ENCODE assay signal across 30 mouse cellular contexts in the genomic region with DNA sequence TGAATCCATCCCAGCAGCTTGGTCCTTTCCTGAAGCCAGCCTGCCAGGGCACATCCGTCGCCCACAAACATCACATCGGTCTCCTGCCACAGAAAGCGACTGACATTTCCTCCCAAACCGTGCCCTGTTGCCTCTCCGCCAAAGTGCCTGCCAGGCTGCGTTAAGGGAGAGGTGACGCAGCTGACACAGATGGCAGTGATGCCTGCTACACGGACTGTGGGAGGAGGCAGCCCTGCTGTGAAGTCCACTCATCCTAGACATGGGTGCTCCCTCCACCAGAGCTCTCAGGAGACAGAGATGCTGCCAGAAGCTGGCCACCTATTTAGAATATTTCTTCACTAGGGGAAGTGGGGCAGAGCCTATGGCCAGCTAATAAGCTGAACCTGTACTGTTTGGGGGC. TPM values are rescaled to one million over a fixed set of nuclear protein-coding genes. Genes with fewer than 3 reads are reported as not detected.
DNase-seq lines count a peak whose midpoint lies in the region; ATAC-seq lines count a peak whose summit lies in the region.
"Had no signal": no experiment of that assay in that cellular context is flagged by ENCODE, and none has a peak within 500 bp of the region (broad histone marks: within the 10 kb centered on the region; RNA-seq: fewer than 3 reads in every experiment).

No protein-coding gene starts in this region.

- H3K4me1 ChIP-seq in megakaryocyte, embryonic 14.5 days, result peaks cover 8% of the 10 kb centered on the region; the same call in 1 of the 2 replicates
- H3K4me1 ChIP-seq: embryonic facial prominence, embryonic 10.5 days; embryonic facial prominence, embryonic 13.5 days; heart, embryonic 10.5 days; heart, embryonic 13.5 days; hindbrain, embryonic 12.5 days; hindbrain, embryonic 15.5 days had no signal

- peak; percentile 40 for ATAC-seq in granulocyte monocyte progenitor cell, adult 5-6 weeks (replicated peaks; ENCODE audit: poor library complexity, severe bottlenecking)
- ATAC-seq: CD4-positive, CD25-positive, alpha-beta regulatory T cell, adult 4 months; forebrain, embryonic 13.5 days; forebrain, embryonic 16.5 days had no signal

- intact Hi-C loops in heart, postnatal 14 days (cut with DNase I), result no loop called here

- peak; percentile 31 for DNase-seq in right cerebral cortex, adult 18-20 months
- no peak for DNase-seq in right cerebral cortex, postnatal 25 days
- no peak for DNase-seq in embryo, embryonic 9.5 days (ENCODE audit: extremely low spot score)
- no peak for DNase-seq in heart, postnatal 14 days
- DNase-seq: adrenal gland, adult 2 months; adrenal gland, postnatal 14 days; cerebellum, adult 18-20 months; cerebellum, adult 9-10 months; cerebellum, postnatal 14 days; gastrocnemius, postnatal 25 days; heart, adult 2 months had no signal

- peaks cover 68% of the 10 kb centered on the region for H3K27me3 ChIP-seq in megakaryocyte, embryonic 14.5 days (replicated peaks)
- H3K27me3 ChIP-seq: embryonic facial prominence, embryonic 13.5 days; forebrain, embryonic 13.5 days; hindbrain, embryonic 12.5 days; hindbrain, embryonic 15.5 days had no signal

- H3K36me3 ChIP-seq in megakaryocyte, embryonic 14.5 days (replicated peaks; ENCODE audit: low read length), result no peaks in the 10 kb centered on the region
- H3K36me3 ChIP-seq: embryonic facial prominence, embryonic 10.5 days; embryonic facial prominence, embryonic 13.5 days; forebrain, embryonic 10.5 days; heart, embryonic 10.5 days; heart, embryonic 13.5 days; hindbrain, embryonic 12.5 days; hindbrain, embryonic 15.5 days had no signal

- H3K9me3 ChIP-seq in megakaryocyte, embryonic 14.5 days, result peaks cover 20% of the 10 kb centered on the region
- H3K9me3 ChIP-seq: embryonic facial prominence, embryonic 10.5 days; embryonic facial prominence, embryonic 13.5 days; forebrain, embryonic 10.5 days; forebrain, embryonic 13.5 days; heart, embryonic 10.5 days; heart, embryonic 13.5 days; hindbrain, embryonic 12.5 days; hindbrain, embryonic 15.5 days had no signal

- H3K4me3 ChIP-seq in megakaryocyte, embryonic 14.5 days (replicated peaks), result peak overlapping the region; percentile 62
- H3K4me3 ChIP-seq: embryonic facial prominence, embryonic 10.5 days; embryonic facial prominence, embryonic 13.5 days; forebrain, embryonic 10.5 days; forebrain, embryonic 13.5 days; heart, adult 2 months; heart, embryonic 10.5 days; heart, embryonic 13.5 days; hindbrain, embryonic 12.5 days; hindbrain, embryonic 15.5 days had no signal

RNA-seq across cellular contexts. Expression of a gene that starts 41.4 kb away (rescaled TPM):
- 1.7 TPM in 1 of 2 replicates, not detected in the other for total RNA-seq in granulocyte monocyte progenitor cell, adult 5-6 weeks (2014; fragmentation: Nextera tagmentation)
- total RNA-seq in granulocyte monocyte progenitor cell, adult 5-6 weeks (2017), result 0.46 TPM in 1 of 2 replicates, not detected in the other
- not detected in 2 replicates for polyA plus RNA-seq in megakaryocyte, embryonic 14.5 days (2012; ENCODE audit: insufficient read depth, low replicate concordance)
- not detected for total RNA-seq in heart, postnatal 14 days (2021)
- total RNA-seq: adrenal gland, adult 2 months; adrenal gland, postnatal 14 days; adrenal gland, postnatal 4 days; gastrocnemius, adult 8-10 months; gastrocnemius, postnatal 25 days; heart, adult 2 months; heart, postnatal 25 days; hematopoietic stem cell, adult 5-6 weeks; MEL had no signal
- polyA plus RNA-seq: adrenal gland, adult 2 months; CD4-positive, CD25-positive, alpha-beta regulatory T cell, adult 4 months; heart, embryonic 16.5 days; intestine, embryonic 14.5 days had no signal
